Mouse (Mus musculus): Measurements from ENCODE around the gene Esrrg.

Esrrg gene

GRCm38 (mm10) chr1:187904731-187905130 is 296.1 kb downstream of the Esrrg start:
- DNase-seq (ENCODE audit: extremely low read depth, low read depth) = no peak

GRCm38 (mm10) chr1:187907407-187907806 is 298.8 kb downstream of the Esrrg start:
- no peak for DNase-seq (ENCODE audit: extremely low read depth, low read depth)

- no peak for DNase-seq (ENCODE audit: extremely low read depth, low read depth)
Observed at GRCm38 (mm10) chr1:187907871-187908270, 299.3 kb downstream of the Esrrg start.

- no peak for DNase-seq (ENCODE audit: extremely low read depth, low read depth)
Observed at GRCm38 (mm10) chr1:187910718-187911117, 302.1 kb downstream of the Esrrg start.

- no peak for DNase-seq (ENCODE audit: extremely low read depth, low read depth)
Observed at GRCm38 (mm10) chr1:187911201-187911600, 302.6 kb downstream of the Esrrg start.

- no peak for DNase-seq (ENCODE audit: extremely low read depth, low read depth)
Observed at GRCm38 (mm10) chr1:187918303-187918702, 309.7 kb downstream of the Esrrg start.

- no peak for DNase-seq (ENCODE audit: extremely low read depth, low read depth)
Observed at GRCm38 (mm10) chr1:187918939-187919338, 310.3 kb downstream of the Esrrg start.

GRCm38 (mm10) chr1:187920156-187920777 is 311.7 kb downstream of the Esrrg start:
- DNase-seq (ENCODE audit: extremely low read depth, low read depth) = no peak

GRCm38 (mm10) chr1:187931146-187931545 is 322.6 kb downstream of the Esrrg start:
- DNase-seq (ENCODE audit: extremely low read depth, low read depth) = no peak

- DNase-seq (ENCODE audit: extremely low read depth, low read depth) = no peak
Observed at GRCm38 (mm10) chr1:187938652-187939051, 330.1 kb downstream of the Esrrg start.

- no peak for DNase-seq (ENCODE audit: extremely low read depth, low read depth)
Observed at GRCm38 (mm10) chr1:187939078-187939477, 330.5 kb downstream of the Esrrg start.

- DNase-seq (ENCODE audit: extremely low read depth, low read depth) = no peak
Observed at GRCm38 (mm10) chr1:187951506-187951905, 342.9 kb downstream of the Esrrg start.

- no peak for DNase-seq (ENCODE audit: extremely low read depth, low read depth)
Observed at GRCm38 (mm10) chr1:187956702-187957101, 348.1 kb downstream of the Esrrg start.

- DNase-seq (ENCODE audit: extremely low read depth, low read depth) = no peak
Observed at GRCm38 (mm10) chr1:187959192-187959591, 350.6 kb downstream of the Esrrg start.

- DNase-seq (ENCODE audit: extremely low read depth, low read depth) = no peak
Observed at GRCm38 (mm10) chr1:187961452-187961851, 352.9 kb downstream of the Esrrg start.

GRCm38 (mm10) chr1:187964829-187965760 is 356.5 kb downstream of the Esrrg start:
- no peak for DNase-seq (ENCODE audit: extremely low read depth, low read depth)

GRCm38 (mm10) chr1:187965921-187966320 is 357.3 kb downstream of the Esrrg start:
- DNase-seq (ENCODE audit: extremely low read depth, low read depth) = no peak

GRCm38 (mm10) chr1:187968379-187968778 is 359.8 kb downstream of the Esrrg start:
- DNase-seq (ENCODE audit: extremely low read depth, low read depth) = no peak

- DNase-seq (ENCODE audit: extremely low read depth, low read depth) = no peak
Observed at GRCm38 (mm10) chr1:187969491-187969890, 360.9 kb downstream of the Esrrg start.

GRCm38 (mm10) chr1:187974396-187974795 is 365.8 kb downstream of the Esrrg start:
- DNase-seq (ENCODE audit: extremely low read depth, low read depth) = no peak

- no peak for DNase-seq (ENCODE audit: extremely low read depth, low read depth)
Observed at GRCm38 (mm10) chr1:187975465-187976352, 367.1 kb downstream of the Esrrg start.

GRCm38 (mm10) chr1:187976353-187976730 is 367.8 kb downstream of the Esrrg start:
- no peak for DNase-seq (ENCODE audit: extremely low read depth, low read depth)
